Mouse (Mus musculus) MEL (cell line): ENCODE measurements at regions not wholly inside any gene's neighbourhood (a gene's known extent, or its start where the extent isn't known, plus 50 kb on each side); places are given as distances from the start of the nearest gene placed in this dataset.

Experiments
- DNase-seq: peaks from one replicate; pipeline ENCODE4 v3.0.0; 2011; ENCODE audit warnings: low read depth, low spot score
- H3K27ac ChIP-seq: 2 replicates; pipeline ENCODE4 v1.5.1; 2012; ENCODE audit warnings: low read depth, mild to moderate bottlenecking, control low read depth, low read length, moderate library complexity; ENCODE audit not compliant: control insufficient read depth
- H3K27me3 ChIP-seq, 2 experiments: fragments of 150-350 bp in 1 of 2; sonication (generic) in 1 of 2; 2 replicates each; pipeline ENCODE4 v1.6.1; 2012; ENCODE audit warnings: low read length in 2 of 2, mild to moderate bottlenecking in 2 of 2, improper control_type of control experiment in 1 of 2, moderate library complexity in 1 of 2; ENCODE audit not compliant: insufficient read depth in 2 of 2, control insufficient read depth in 1 of 2
- H3K36me3 ChIP-seq, 2 experiments: 2 replicates each; pipeline ENCODE4 v1.6.1; 2012 to 2014; ENCODE audit warnings: low read length in 2 of 2, improper control_type of control experiment in 1 of 2, inconsistent platforms in 1 of 2, mild to moderate bottlenecking in 1 of 2; ENCODE audit not compliant: insufficient read depth in 2 of 2, control insufficient read depth in 1 of 2
- H3K4me1 ChIP-seq, 2 experiments: fragments of 150-350 bp in 1 of 2; sonication (generic) in 1 of 2; 2 replicates each; pipeline ENCODE4 v1.6.1; 2012; ENCODE audit warnings: low read length in 2 of 2, improper control_type of control experiment in 1 of 2, mild to moderate bottlenecking in 1 of 2; ENCODE audit not compliant: insufficient read depth in 2 of 2, control insufficient read depth in 1 of 2
- H3K4me3 ChIP-seq, 2 experiments: fragments of 150-350 bp in 1 of 2; sonication (generic) in 1 of 2; 2 replicates each; pipeline ENCODE4 v1.5.1; 2012; ENCODE audit warnings: low read depth in 2 of 2, low read length in 2 of 2, mild to moderate bottlenecking in 2 of 2, moderate library complexity in 2 of 2, control low read depth in 1 of 2, improper control_type of control experiment in 1 of 2; ENCODE audit not compliant: control insufficient read depth in 1 of 2, insufficient read depth in 1 of 2
- H3K79me2 ChIP-seq: 2 replicates; pipeline ENCODE4 v1.6.1; 2012; ENCODE audit warnings: mild to moderate bottlenecking, low read length, moderate library complexity; ENCODE audit not compliant: control insufficient read depth, poor library complexity, insufficient read depth
- H3K9ac ChIP-seq: 2 replicates; pipeline ENCODE4 v1.6.1; 2012; ENCODE audit warnings: low read depth, mild to moderate bottlenecking, control low read depth, low read length, moderate library complexity; ENCODE audit not compliant: control insufficient read depth, poor library complexity, severe bottlenecking
- H3K9me3 ChIP-seq: fragments of 150-350 bp; sonication (generic); replicated peaks from 2 replicates; pipeline ENCODE4 v1.6.1; 2012; ENCODE audit warnings: mild to moderate bottlenecking, low read length, improper control_type of control experiment, moderate library complexity; ENCODE audit not compliant: insufficient read depth
- CHD1 ChIP-seq: IDR thresholded peaks from 2 replicates; pipeline ENCODE4 v1.6.1; 2012; ENCODE audit warnings: low read depth, mild to moderate bottlenecking, inconsistent platforms, low read length, improper control_type of control experiment
- E2F4 ChIP-seq: IDR thresholded peaks from 2 replicates; pipeline ENCODE4 v1.6.1; 2011; ENCODE audit warnings: low read depth, low read length, improper control_type of control experiment, borderline replicate concordance
- GATA1 ChIP-seq: IDR thresholded peaks from 2 replicates; pipeline ENCODE4 v1.6.1; 2011; ENCODE audit warnings: low read depth, low read length, improper control_type of control experiment
- HCFC1 ChIP-seq: IDR thresholded peaks from 2 replicates; pipeline ENCODE4 v1.6.1; 2012; ENCODE audit warnings: low read depth, mild to moderate bottlenecking, inconsistent platforms, low read length, improper control_type of control experiment, moderate library complexity
- MAFK ChIP-seq: IDR thresholded peaks from 2 replicates; pipeline ENCODE4 v1.6.1; 2011; ENCODE audit warnings: low read depth, mild to moderate bottlenecking, low read length, improper control_type of control experiment, borderline replicate concordance
- MAX ChIP-seq: IDR thresholded peaks from 2 replicates; pipeline ENCODE4 v1.6.1; 2011; ENCODE audit warnings: low read length, improper control_type of control experiment
- MAZ ChIP-seq: IDR thresholded peaks from 2 replicates; pipeline ENCODE4 v1.6.1; 2012; ENCODE audit warnings: low read depth, mild to moderate bottlenecking, inconsistent platforms, low read length, improper control_type of control experiment
- MYB ChIP-seq: IDR thresholded peaks from 2 replicates; pipeline ENCODE4 v1.6.1; 2011; ENCODE audit warnings: mild to moderate bottlenecking, low read depth, low read length, improper control_type of control experiment
- MYC ChIP-seq: IDR thresholded peaks from 2 replicates; pipeline ENCODE4 v1.6.1; 2011; ENCODE audit warnings: low read depth, mild to moderate bottlenecking, low read length, improper control_type of control experiment, moderate library complexity
- NELFE ChIP-seq: IDR thresholded peaks from 2 replicates; pipeline ENCODE4 v1.6.1; 2011; ENCODE audit warnings: low read depth, low read length, improper control_type of control experiment
- POLR2A ChIP-seq, 2 experiments: IDR thresholded peaks; 2 replicates each; pipeline ENCODE4 v1.6.1; 2011 to 2012; ENCODE audit warnings: low read length in 2 of 2, mild to moderate bottlenecking in 2 of 2, control low read depth in 1 of 2, improper control_type of control experiment in 1 of 2, low read depth in 1 of 2, moderate library complexity in 1 of 2; ENCODE audit not compliant: control insufficient read depth in 1 of 2, insufficient read depth in 1 of 2, poor library complexity in 1 of 2
- POLR2AphosphoS5 ChIP-seq: IDR thresholded peaks from 2 replicates; pipeline ENCODE4 v1.6.1; 2012; ENCODE audit warnings: low read depth, borderline replicate concordance, mild to moderate bottlenecking, inconsistent platforms, low read length, moderate library complexity, mixed read lengths
- RAD21 ChIP-seq: IDR thresholded peaks from 2 replicates; pipeline ENCODE4 v1.6.1; 2011; ENCODE audit warnings: mild to moderate bottlenecking, low read depth, low read length, improper control_type of control experiment
- SIN3A ChIP-seq: IDR thresholded peaks from 2 replicates; pipeline ENCODE4 v1.6.1; 2012; ENCODE audit warnings: low read length, improper control_type of control experiment, inconsistent platforms
- TBP ChIP-seq: IDR thresholded peaks from 2 replicates; pipeline ENCODE4 v1.8.0; 2011; ENCODE audit warnings: low read depth, low read length, improper control_type of control experiment
- TCF12 ChIP-seq: IDR thresholded peaks from 2 replicates; pipeline ENCODE4 v1.6.1; 2014; ENCODE audit warnings: low read depth, mild to moderate bottlenecking, inconsistent platforms, low read length, improper control_type of control experiment, moderate library complexity
- USF1 ChIP-seq: IDR thresholded peaks from 2 replicates; pipeline ENCODE4 v1.6.1; 2014; ENCODE audit warnings: low read depth, mild to moderate bottlenecking, inconsistent platforms, low read length, improper control_type of control experiment, moderate library complexity
- USF2 ChIP-seq, 2 experiments: IDR thresholded peaks; 2 replicates each; pipeline ENCODE4 v1.6.1; 2011 to 2012; ENCODE audit warnings: improper control_type of control experiment in 2 of 2, low read length in 2 of 2, borderline replicate concordance in 1 of 2, inconsistent platforms in 1 of 2, low read depth in 1 of 2, mild to moderate bottlenecking in 1 of 2; ENCODE audit not compliant: insufficient read depth in 1 of 2
- ZC3H11A ChIP-seq: IDR thresholded peaks from 2 replicates; pipeline ENCODE4 v1.6.1; 2012; ENCODE audit warnings: low read depth, mild to moderate bottlenecking, inconsistent platforms, low read length, improper control_type of control experiment

DNA sequence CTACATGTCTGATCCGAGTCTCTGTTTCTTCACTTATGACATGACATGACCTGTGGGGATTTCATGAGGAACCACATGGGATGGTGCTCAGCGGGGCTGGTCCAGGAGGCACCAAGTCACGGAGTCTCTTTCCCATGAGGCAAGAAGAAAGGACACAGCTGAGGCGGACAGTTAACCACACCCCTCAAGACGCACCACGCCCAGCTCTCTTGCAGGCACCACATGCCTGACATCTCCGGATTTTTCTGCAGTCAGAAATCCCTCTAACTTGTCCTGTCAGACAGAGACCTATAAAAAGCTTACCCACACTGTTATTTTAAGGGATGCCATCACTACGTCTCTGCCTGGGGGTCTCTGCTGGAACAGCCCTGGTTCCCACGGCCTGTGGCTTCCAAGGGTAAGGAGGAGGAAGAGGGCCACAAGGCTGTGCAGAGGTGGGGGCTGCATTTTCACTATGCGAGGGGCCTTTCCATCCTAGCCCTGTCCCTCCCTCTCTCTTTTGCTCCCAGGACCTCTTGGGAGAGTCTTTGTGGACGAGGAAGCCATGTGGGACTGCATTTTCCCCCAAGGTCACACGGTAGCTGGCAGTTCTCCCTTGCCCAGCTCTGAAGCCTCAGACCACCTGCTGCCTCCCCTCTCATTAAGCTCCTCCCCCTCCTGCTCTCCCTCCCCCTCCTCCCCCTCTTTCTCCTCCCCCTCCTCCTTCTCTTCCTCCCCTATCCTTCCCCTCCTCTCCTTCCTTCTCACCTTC is 154.6 kb upstream of the Gm26897 start:
- Histone ChIP-seq H3K9ac (no peak overlapping the region), H3K27me3 (no peaks in the 10 kb centered on the region; a peak in 1 of 4 replicates), H3K9me3 (no peaks in the 10 kb centered on the region), H3K79me2 (no peaks in the 10 kb centered on the region), H3K36me3 (no peaks in the 10 kb centered on the region), H3K27ac (no peak overlapping the region), H3K4me1 (no peaks in the 10 kb centered on the region), H3K4me3 (no peak overlapping the region)
- TF ChIP-seq POLR2AphosphoS5 (no peak), POLR2A (IDR thresholded peaks at IDR 0.05; ENCODE audit: control insufficient read depth in 1 of 2, insufficient read depth in 1 of 2, low read depth in 1 of 2, low read length in 2 of 2, poor library complexity in 1 of 2) (no peak), NELFE (no peak), MAFK (no peak), USF2 (IDR thresholded peaks at IDR 0.05; ENCODE audit: borderline replicate concordance in 1 of 2, insufficient read depth in 1 of 2, low read depth in 1 of 2, low read length in 2 of 2) (no peak), CHD1 (no peak), E2F4 (no peak), SIN3A (no peak), TCF12 (no peak)
- no peak for DNase-seq

DNA sequence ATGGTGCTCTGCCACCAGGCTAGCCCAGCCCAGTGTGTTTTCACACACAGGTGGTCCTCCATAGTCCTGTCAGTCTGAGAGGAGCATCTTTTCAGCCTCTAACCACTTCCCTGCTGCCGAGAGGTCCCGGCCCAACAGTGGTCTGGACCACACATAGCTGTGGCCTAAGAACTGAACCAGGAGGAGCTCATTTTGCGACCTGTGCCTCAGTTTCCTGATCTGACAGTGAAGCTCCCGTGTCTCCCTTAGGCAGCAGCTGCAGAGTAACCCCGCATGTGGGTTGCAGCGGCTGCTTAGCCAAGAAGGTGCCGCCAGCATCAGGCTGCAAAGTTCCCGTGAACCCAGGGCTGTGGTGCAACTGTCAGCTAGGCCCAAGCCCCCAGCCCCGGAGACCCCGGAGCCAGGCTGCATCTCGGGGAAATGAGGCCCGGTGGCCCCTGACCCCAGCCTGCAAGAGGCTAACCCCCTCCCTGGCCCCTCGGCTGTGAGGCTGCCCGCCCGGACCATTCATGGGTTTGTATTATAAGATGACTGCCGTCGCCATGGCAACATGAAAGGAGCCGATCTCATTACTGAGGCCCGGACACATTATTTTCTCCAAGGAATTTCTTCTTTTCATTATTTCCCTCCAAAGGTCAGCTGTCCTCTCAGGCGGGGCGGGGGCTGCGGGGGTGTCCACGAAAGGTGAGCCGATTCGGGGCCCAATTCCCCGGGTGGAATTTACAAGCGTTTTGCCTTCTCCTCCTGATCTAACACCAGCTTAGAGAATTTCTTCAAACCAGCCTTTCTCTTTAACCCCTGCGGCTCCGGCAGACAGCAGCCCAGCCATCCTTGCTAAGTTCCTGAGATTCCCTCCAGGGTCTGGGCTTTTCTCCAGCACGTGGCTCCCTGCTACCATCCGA is 152.6 kb upstream of the Gm26897 start:
- no peak for TF ChIP-seq TBP
- TF ChIP-seq SIN3A = no peak
- TF ChIP-seq MAZ = no peak
- no peak for TF ChIP-seq POLR2A (IDR thresholded peaks at IDR 0.05; ENCODE audit: control insufficient read depth in 1 of 2, insufficient read depth in 1 of 2, low read depth in 1 of 2, low read length in 2 of 2, poor library complexity in 1 of 2)
- no peak for TF ChIP-seq NELFE
- TF ChIP-seq USF1 = no peak
- no peak for TF ChIP-seq MAX
- TF ChIP-seq HCFC1 = no peak
- TF ChIP-seq MYB = no peak
- no peak for TF ChIP-seq MYC
- TF ChIP-seq RAD21 = no peak
- TF ChIP-seq GATA1 = no peak
- no peak for TF ChIP-seq ZC3H11A
- Histone ChIP-seq H3K9me3 (no peaks in the 10 kb centered on the region), H3K4me3 (no peak overlapping the region), H3K79me2 (no peaks in the 10 kb centered on the region), H3K27ac (no peak overlapping the region), H3K27me3 (no peaks in the 10 kb centered on the region; a peak in 1 of 4 replicates), H3K4me1 (no peaks in the 10 kb centered on the region), H3K9ac (no peak overlapping the region), H3K36me3 (no peaks in the 10 kb centered on the region)
- no peak for DNase-seq
